Mouse (Mus musculus) bone marrow macrophage, adult 2 months (primary cell): ENCODE results near the gene Rpp25.

ENCODE experiments used
- CTCF ChIP-seq: IDR thresholded peaks from 2 replicates; pipeline ENCODE4 v1.5.1; 2012; ENCODE audit warnings: low read depth, mild to moderate bottlenecking, low read length, moderate library complexity
- POLR2A ChIP-seq: IDR thresholded peaks from 2 replicates; pipeline ENCODE4 v1.6.1; 2012; ENCODE audit warnings: mild to moderate bottlenecking, low read depth, low read length, borderline replicate concordance

GRCm38 (mm10) chr9:57467896-57468549, 35.8 kb upstream of the Rpp25 start, which contains the start of gene Scamp5:
- TF ChIP-seq POLR2A (no peak), CTCF (no peak)
